Mouse (Mus musculus) stomach, postnatal 0 days (tissue): ENCODE results near the gene Hip1r. TPM values are rescaled to one million over a fixed set of nuclear protein-coding genes. Genes with fewer than 3 reads are reported as not detected.

ENCODE experiments used
- ATAC-seq: fragments of 200-750 bp; cut with Nextera tagmentation; 2 replicates; pipeline ENCODE4 v1.8.0; 2017; ENCODE audit not compliant: low FRiP score, low TSS enrichment
- DNase-seq: peaks from one replicate; pipeline ENCODE4 v3.0.0-alpha.2; 2016; ENCODE audit warnings: low spot score
- H3K27ac ChIP-seq: fragments of 300-500 bp; sonication (generic); replicated peaks from 2 replicates; pipeline ENCODE4 v1.5.1; 2014; ENCODE audit warnings: mild to moderate bottlenecking, control low read depth
- H3K27me3 ChIP-seq: fragments of 300-500 bp; sonication (generic); 2 replicates; pipeline ENCODE4 v1.6.1; 2014; ENCODE audit warnings: low read length; ENCODE audit not compliant: control insufficient read depth, insufficient read depth
- H3K36me3 ChIP-seq: fragments of 300-500 bp; sonication (generic); 2 replicates; pipeline ENCODE4 v1.6.1; 2014; ENCODE audit warnings: low read length, mixed read lengths; ENCODE audit not compliant: control insufficient read depth, insufficient read depth
- H3K4me1 ChIP-seq: fragments of 300-500 bp; sonication (generic); replicated peaks from 2 replicates; pipeline ENCODE4 v1.6.1; 2014; ENCODE audit warnings: antibody characterized with exemption; ENCODE audit not compliant: control insufficient read depth, insufficient read depth
- H3K4me2 ChIP-seq: fragments of 300-500 bp; sonication (generic); replicated peaks from 2 replicates; pipeline ENCODE4 v1.6.1; 2014; ENCODE audit warnings: low read depth, mild to moderate bottlenecking, control low read depth, moderate library complexity
- H3K4me3 ChIP-seq: fragments of 300-500 bp; sonication (generic); 2 replicates; pipeline ENCODE4 v1.5.1; 2014; ENCODE audit warnings: low read depth, low read length, control low read depth
- H3K9ac ChIP-seq: fragments of 300-500 bp; sonication (generic); 2 replicates; pipeline ENCODE4 v1.6.1; 2014; ENCODE audit warnings: mild to moderate bottlenecking, low read length, control low read depth, mixed read lengths
- H3K9me3 ChIP-seq: fragments of 300-500 bp; sonication (generic); 2 replicates; pipeline ENCODE4 v1.6.1; 2016; ENCODE audit warnings: low read length; ENCODE audit not compliant: control insufficient read depth
- CTCF ChIP-seq: IDR thresholded peaks from 2 replicates; pipeline ENCODE4 v1.5.1; 2016; ENCODE audit warnings: antibody characterized with exemption, low read depth, mild to moderate bottlenecking, moderate library complexity
- EP300 ChIP-seq: optimal IDR thresholded peaks from 2 replicates; pipeline ENCODE3; 2016; ENCODE audit warnings: antibody characterized with exemption
- WGBS: fragments of 180-500 bp; shearing (Covaris S2); extraction: QIAGEN DNeasy Blood & Tissue Kit; methylation state at CpG from one replicate; pipeline ENCODE4 v1.1.7; 2014; 5-methylcytosine and 5-hydroxymethylcytosine counted together
- polyA plus RNA-seq: library from polyadenylated mRNA; unstranded; fragments of >200 nt; fragmentation: Nextera tagmentation; extraction: Ambion mirVana; gene quantifications from 2 replicates; pipeline ENCODE4 v1.2.1, GENCODE M21; 2015

The Hip1r gene
- polyA plus RNA-seq, 1 experiment from 2014 or later = 31.2 TPM

- no peak for DNase-seq
- no peak for ATAC-seq
- H3K4me1 ChIP-seq = no peaks in the 10 kb centered on the region
- TF ChIP-seq EP300 (no peak), CTCF (no peak)
- H3K27ac ChIP-seq = no peak overlapping the region
- no peaks in the 10 kb centered on the region for H3K9me3 ChIP-seq
- no peak overlapping the region for H3K4me3 ChIP-seq
- H3K4me2 ChIP-seq = no peak overlapping the region
- no peaks in the 10 kb centered on the region for H3K27me3 ChIP-seq
- H3K36me3 ChIP-seq = no peaks in the 10 kb centered on the region
- 92% methylated on average over 8 of the region's 8 CpGs for WGBS
- no peak overlapping the region for H3K9ac ChIP-seq
Observed at GRCm38 (mm10) chr5:123957213-123957612, 16.2 kb upstream of the Hip1r start.

GRCm38 (mm10) chr5:123959018-123959417 lies 14.4 kb upstream of the Hip1r start:
- Histone ChIP-seq H3K27ac (no peak overlapping the region), H3K4me3 (no peak overlapping the region), H3K9me3 (no peaks in the 10 kb centered on the region), H3K4me1 (no peaks in the 10 kb centered on the region), H3K4me2 (no peak overlapping the region), H3K27me3 (no peaks in the 10 kb centered on the region), H3K36me3 (no peaks in the 10 kb centered on the region), H3K9ac (no peak overlapping the region)
- WGBS = 60% methylated on average over 3 of the region's 3 CpGs
- TF ChIP-seq CTCF (no peak), EP300 (no peak)
- ATAC-seq = no peak
- no peak for DNase-seq

GRCm38 (mm10) chr5:123960129-123960528 lies 13.3 kb upstream of the Hip1r start:
- 46% methylated on average over 8 of the region's 8 CpGs for WGBS
- Histone ChIP-seq H3K36me3 (no peaks in the 10 kb centered on the region), H3K9me3 (no peaks in the 10 kb centered on the region), H3K9ac (no peak overlapping the region), H3K4me3 (no peak overlapping the region), H3K4me1 (no peaks in the 10 kb centered on the region), H3K4me2 (no peak overlapping the region), H3K27me3 (no peaks in the 10 kb centered on the region), H3K27ac (no peak overlapping the region)
- ATAC-seq (peak; percentile 33; the same call in 1 of the 2 replicates), DNase-seq (peak; percentile 67)
- TF ChIP-seq CTCF = no peak
- TF ChIP-seq EP300 = no peak

DNA sequence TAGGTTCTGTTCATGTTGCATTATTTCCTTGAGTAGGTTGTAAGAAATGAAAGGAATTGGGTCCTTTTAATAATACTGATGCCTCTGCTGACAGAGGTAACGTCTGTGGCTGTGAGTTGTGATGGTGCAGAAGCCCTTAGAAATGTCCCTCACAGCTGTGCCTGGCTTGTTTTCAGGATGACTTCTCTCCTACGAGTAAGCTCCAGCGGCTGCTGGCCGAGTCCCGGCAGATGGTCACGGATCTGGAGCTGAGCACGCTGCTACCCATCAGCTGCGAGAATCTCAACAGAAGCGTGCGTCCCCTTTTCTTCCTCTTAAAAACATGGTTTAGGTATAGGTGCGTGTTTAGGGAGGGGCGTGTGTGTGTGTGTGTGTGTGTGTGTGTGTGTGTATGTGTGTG lies 12.4 kb upstream of the Hip1r start:
- H3K4me2 ChIP-seq = no peak overlapping the region
- H3K27ac ChIP-seq = no peak overlapping the region
- no peaks in the 10 kb centered on the region for H3K9me3 ChIP-seq
- no peak for DNase-seq
- WGBS = 74% methylated on average over 12 of the region's 12 CpGs
- no peak overlapping the region for H3K9ac ChIP-seq
- no peaks in the 10 kb centered on the region for H3K4me1 ChIP-seq
- TF ChIP-seq CTCF = no peak
- no peak for TF ChIP-seq EP300
- no peaks in the 10 kb centered on the region for H3K36me3 ChIP-seq
- no peak overlapping the region for H3K4me3 ChIP-seq
- H3K27me3 ChIP-seq = no peaks in the 10 kb centered on the region
- no peak for ATAC-seq

- no peaks in the 10 kb centered on the region for H3K9me3 ChIP-seq
- TF ChIP-seq CTCF (peak; percentile 24; the same call in 1 of the 2 replicates), EP300 (no peak)
- H3K27ac ChIP-seq = no peak overlapping the region; the same call in 1 of the 2 replicates
- 88% methylated on average over 4 of the region's 4 CpGs for WGBS
- no peak overlapping the region for H3K4me3 ChIP-seq
- H3K4me2 ChIP-seq = no peak overlapping the region
- no peaks in the 10 kb centered on the region for H3K36me3 ChIP-seq
- H3K27me3 ChIP-seq = no peaks in the 10 kb centered on the region
- H3K9ac ChIP-seq = no peak overlapping the region
- ATAC-seq = peak; percentile 68
- no peak for DNase-seq
- no peaks in the 10 kb centered on the region for H3K4me1 ChIP-seq
Observed at GRCm38 (mm10) chr5:123964208-123964607, 9.2 kb upstream of the Hip1r start.

GRCm38 (mm10) chr5:123966759-123967158 lies 6.7 kb upstream of the Hip1r start:
- H3K36me3 ChIP-seq = no peaks in the 10 kb centered on the region
- TF ChIP-seq EP300 (no peak), CTCF (no peak)
- ATAC-seq = no peak
- no peaks in the 10 kb centered on the region for H3K27me3 ChIP-seq
- no peak overlapping the region for H3K27ac ChIP-seq
- 66% methylated on average over 2 of the region's 2 CpGs for WGBS
- DNase-seq = no peak
- H3K9me3 ChIP-seq = no peaks in the 10 kb centered on the region
- no peak overlapping the region for H3K4me3 ChIP-seq
- H3K9ac ChIP-seq = no peak overlapping the region
- no peaks in the 10 kb centered on the region for H3K4me1 ChIP-seq
- no peak overlapping the region for H3K4me2 ChIP-seq
